Mouse (Mus musculus): ENCODE results near the gene Trip10. TPM values are rescaled to one million over a fixed set of nuclear protein-coding genes. Genes with fewer than 3 reads are reported as not detected.
A peak's percentile ranks its signal among the peaks of the same experiment; 100 is the strongest.

The Trip10 gene
- 23.5 and 23.9 TPM in 2 replicates for polyA plus RNA-seq (2016; fragmentation: Nextera tagmentation; extraction: Ambion mirVana)

DNA sequence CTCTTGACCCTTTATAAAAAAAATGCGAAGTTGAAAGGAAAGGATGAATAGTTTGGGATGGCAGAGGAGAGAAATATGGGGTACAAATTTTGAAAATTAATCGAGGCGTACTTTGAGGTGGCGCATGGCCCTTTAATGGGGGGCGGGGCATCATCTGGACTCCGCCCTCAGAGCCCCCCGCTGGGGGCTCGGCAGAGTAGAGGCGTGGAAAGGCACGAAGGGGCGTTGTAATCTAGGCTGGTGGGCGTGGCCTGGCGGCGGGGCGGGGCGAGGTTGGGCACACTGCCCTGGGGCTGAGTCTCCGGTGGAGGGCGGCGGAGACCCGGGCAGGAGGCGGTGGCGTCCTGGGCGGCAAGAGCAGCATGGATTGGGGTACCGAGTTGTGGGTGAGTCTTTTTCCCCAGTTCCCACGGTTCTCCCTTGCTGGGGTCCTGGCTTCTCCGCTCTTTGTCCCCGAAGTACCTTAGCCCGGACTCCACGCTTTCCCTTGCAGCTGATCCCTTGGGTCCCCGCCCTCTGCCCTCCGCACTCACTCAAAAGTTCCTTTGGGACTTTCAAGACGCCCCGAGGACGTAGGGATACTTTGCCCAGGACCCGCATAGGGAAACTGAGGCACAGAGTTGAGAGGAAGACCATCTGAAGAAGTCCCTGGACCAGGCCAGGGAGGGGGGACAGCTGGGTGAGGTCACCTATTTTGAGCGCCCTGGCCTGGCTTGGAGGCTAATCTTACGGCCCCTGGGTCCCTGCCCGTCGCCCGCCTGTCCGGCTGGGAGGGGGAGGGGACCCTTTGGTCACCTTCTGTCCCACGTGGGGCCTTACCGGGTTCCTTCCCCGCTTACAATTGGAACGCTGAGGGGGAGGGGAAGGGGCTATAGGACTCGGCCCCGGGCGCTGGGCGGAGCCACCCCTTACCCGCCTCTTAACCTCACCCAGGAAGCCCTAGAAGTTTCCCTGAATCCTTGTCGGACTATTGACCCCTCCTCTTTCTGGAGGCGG, at the start of gene Trip10:
Trip10 (plus strand) TSS at position 270 of the 996 bp plus-strand sequence.
- Histone ChIP-seq H3K36me3 (peaks cover 14% of the 10 kb centered on the region), H3K9me3 (replicated peaks) (no peaks in the 10 kb centered on the region), H3K27me3 (no peaks in the 10 kb centered on the region), H3K9ac (peak within 1 kb of the TSS; percentile 70), H3K4me2 (replicated peaks) (peak within 1 kb of the TSS; percentile 59), H3K4me1 (peaks cover 31% of the 10 kb centered on the region), H3K4me3 (peak within 1 kb of the TSS; percentile 54), H3K27ac (peak within 1 kb of the TSS; percentile 86)
- WGBS: under 1% methylated on average over 52 of the region's 52 CpGs
- ATAC-seq (ENCODE audit: low FRiP score): peak; percentile 1

DNA sequence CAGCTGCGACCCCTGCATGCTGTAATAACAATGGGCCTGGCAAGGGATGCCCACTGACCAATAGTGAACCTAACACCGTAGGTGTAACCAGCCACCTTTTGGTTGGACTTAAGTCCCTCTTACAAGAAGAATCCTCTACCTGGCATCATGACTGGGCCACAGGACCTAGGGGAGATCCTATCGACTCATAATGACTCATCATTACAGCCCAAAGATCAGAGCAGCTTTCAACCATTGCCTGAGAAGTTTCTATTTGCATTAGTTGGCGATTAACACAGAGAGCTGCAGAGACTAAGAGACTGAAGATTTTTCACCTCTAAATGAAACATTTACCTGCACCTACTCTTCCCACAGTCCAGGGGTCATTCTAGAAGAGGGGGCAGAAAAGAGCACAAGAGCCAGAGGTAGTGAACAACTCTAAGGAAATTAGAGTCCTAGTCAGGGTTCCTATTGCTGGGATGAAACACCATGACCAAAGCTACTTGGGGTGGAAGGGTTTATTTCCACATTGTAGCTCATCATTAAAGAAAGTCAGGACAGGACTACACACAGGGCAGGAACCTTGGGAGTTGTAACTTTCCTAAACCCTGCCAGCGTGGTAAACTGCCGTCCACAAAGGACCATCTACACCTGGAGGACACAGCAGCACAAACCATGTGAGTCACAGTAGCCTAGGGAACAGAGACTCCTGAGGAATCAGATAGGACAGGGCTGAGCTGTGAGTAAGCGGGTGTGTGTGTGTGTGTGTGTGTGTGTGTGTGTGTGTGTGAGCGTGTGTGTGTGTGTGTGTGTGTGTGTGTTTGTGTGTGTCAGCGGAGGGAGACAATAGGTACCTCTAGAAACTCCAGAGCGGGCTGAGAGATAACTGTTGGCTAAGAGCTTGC, 47.2 kb upstream of the Trip10 start:
- no peaks in the 10 kb centered on the region for H3K36me3 ChIP-seq
- 86% methylated on average over 9 of the region's 10 CpGs for WGBS
- H3K4me1 ChIP-seq: no peaks in the 10 kb centered on the region
- no peak overlapping the region for H3K4me3 ChIP-seq
- ATAC-seq (ENCODE audit: low FRiP score): no peak
- H3K9ac ChIP-seq: no peak overlapping the region
- H3K4me2 ChIP-seq (replicated peaks): no peak overlapping the region
- H3K27me3 ChIP-seq: no peaks in the 10 kb centered on the region
- no peaks in the 10 kb centered on the region for H3K9me3 ChIP-seq (replicated peaks)
- no peak overlapping the region for H3K27ac ChIP-seq

DNA sequence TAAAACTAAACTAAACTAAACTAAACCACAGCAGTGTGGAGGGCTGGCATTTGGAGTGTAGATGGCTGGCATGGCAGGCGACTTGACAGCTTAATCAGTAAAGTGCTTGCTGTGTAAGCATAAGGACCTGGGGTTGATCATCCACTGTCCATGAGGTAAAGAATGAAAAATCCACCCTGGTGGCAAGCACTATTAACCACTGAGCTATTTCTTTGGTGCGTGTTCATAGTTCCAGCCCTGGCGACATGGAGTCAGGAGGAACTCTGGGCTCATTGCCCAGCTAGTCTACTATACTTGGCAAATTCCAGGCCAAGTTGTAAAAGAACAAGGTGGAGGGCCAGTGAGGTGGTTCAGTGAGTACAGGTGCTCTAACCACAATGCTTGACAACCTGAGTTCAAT, 41.3 kb upstream of the Trip10 start:
- Histone ChIP-seq H3K4me2 (replicated peaks) (no peak overlapping the region), H3K9me3 (replicated peaks) (no peaks in the 10 kb centered on the region), H3K4me3 (no peak overlapping the region), H3K4me1 (no peaks in the 10 kb centered on the region), H3K36me3 (no peaks in the 10 kb centered on the region), H3K27ac (no peak overlapping the region), H3K9ac (no peak overlapping the region), H3K27me3 (no peaks in the 10 kb centered on the region)
- WGBS: 94% methylated on average over 3 of the region's 3 CpGs
- ATAC-seq (ENCODE audit: low FRiP score): no peak

DNA sequence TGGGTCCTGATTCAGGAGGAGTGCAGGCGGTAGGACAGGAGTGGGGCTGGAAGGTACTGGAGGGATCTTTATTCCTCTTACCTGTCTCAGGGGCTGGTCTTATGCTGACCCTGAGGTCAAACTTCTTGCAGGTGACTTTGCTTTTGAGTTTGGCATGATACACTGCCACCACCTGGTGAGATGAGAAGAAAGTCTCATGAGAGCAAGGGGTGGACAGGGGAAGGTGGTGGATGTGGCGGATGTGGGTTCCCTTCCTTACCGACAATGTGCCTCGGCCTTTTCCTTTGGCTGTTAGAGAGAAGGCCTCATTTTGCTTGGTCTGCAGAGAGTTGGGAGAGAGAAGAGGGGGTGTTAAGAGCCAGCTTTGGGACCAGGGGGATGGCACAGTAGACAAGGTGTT, 39.9 kb upstream of the Trip10 start:
- H3K27me3 ChIP-seq: no peaks in the 10 kb centered on the region
- ATAC-seq (ENCODE audit: low FRiP score): no peak
- H3K9ac ChIP-seq: no peak overlapping the region

DNA sequence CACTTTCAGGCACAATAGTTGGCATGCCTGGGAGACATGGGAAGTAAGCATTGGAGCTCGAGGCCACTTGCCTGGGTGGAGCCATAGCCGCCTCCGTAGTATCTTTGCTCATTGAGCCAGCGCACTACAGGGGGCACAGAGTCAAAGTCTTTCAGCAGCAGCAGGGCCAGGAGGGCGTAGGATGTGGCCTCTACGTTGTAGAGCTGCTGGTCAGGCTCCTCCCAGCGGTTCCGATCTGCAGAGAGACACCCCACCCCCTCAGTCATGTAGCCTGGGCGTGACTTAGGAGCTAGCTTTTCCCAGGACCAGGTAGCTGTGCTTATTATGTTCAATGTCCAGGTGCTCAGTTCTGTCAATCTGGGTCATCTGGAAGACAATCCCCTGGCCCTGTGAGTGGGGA, 37.8 kb upstream of the Trip10 start:
- Histone ChIP-seq H3K27ac (no peak overlapping the region), H3K4me1 (no peaks in the 10 kb centered on the region), H3K9me3 (replicated peaks) (no peaks in the 10 kb centered on the region), H3K36me3 (no peaks in the 10 kb centered on the region), H3K9ac (no peak overlapping the region), H3K4me3 (no peak overlapping the region), H3K27me3 (no peaks in the 10 kb centered on the region), H3K4me2 (replicated peaks) (no peak overlapping the region)
- WGBS: 63% methylated on average over 9 of the region's 9 CpGs
- no peak for ATAC-seq (ENCODE audit: low FRiP score)

More for the DNA sequence above, 39.9 kb upstream of the Trip10 start:
- Histone ChIP-seq H3K4me1 (no peaks in the 10 kb centered on the region), H3K27ac (no peak overlapping the region), H3K9me3 (replicated peaks) (no peaks in the 10 kb centered on the region), H3K4me3 (no peak overlapping the region), H3K4me2 (replicated peaks) (no peak overlapping the region), H3K36me3 (no peaks in the 10 kb centered on the region)
- 63% methylated on average over 4 of the region's 4 CpGs for WGBS

DNA sequence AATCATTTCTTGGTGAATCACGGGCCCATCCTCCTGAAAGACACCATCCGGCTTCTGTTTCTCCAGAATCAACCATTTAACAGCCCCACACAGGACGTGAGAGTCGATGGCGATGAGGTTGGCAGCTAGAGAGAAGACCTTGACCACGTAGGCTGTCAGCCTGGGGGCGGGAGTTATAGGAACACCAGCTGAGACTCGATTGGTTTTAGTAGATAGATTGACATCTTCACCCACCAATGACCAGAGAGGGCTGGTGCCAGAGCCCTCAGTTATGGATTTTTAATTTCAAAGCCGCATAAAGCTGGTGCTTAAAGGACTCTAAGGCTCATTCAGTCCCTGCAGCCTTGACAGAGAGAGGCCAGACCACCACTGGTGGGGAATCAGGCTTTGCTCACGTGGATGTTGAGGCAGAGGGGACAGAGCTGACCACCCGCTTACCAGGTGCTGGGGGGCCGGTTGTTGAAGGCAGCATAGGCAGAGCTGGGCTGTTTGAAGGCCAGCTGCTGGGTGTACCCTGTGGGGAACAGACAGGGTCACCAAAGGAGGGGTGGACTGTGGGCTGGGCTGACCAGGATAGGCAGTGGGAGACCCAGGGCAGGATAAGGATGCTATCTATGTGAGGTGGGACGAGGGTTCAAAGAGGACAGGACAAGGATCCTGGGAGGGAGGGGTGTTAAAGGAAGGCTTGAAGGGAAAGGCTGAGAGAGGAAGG, 34.4 kb upstream of the Trip10 start:
- Histone ChIP-seq H3K27me3 (no peaks in the 10 kb centered on the region), H3K36me3 (no peaks in the 10 kb centered on the region), H3K4me1 (no peaks in the 10 kb centered on the region), H3K4me3 (peak overlapping the region; percentile 6; the same call in 1 of the 2 replicates), H3K9me3 (replicated peaks) (no peaks in the 10 kb centered on the region), H3K27ac (no peak overlapping the region), H3K4me2 (replicated peaks) (peak overlapping the region; percentile 22; the same call in 1 of the 2 replicates), H3K9ac (no peak overlapping the region)
- ATAC-seq (ENCODE audit: low FRiP score): peak; percentile 66
- WGBS: 48% methylated on average over 13 of the region's 13 CpGs

DNA sequence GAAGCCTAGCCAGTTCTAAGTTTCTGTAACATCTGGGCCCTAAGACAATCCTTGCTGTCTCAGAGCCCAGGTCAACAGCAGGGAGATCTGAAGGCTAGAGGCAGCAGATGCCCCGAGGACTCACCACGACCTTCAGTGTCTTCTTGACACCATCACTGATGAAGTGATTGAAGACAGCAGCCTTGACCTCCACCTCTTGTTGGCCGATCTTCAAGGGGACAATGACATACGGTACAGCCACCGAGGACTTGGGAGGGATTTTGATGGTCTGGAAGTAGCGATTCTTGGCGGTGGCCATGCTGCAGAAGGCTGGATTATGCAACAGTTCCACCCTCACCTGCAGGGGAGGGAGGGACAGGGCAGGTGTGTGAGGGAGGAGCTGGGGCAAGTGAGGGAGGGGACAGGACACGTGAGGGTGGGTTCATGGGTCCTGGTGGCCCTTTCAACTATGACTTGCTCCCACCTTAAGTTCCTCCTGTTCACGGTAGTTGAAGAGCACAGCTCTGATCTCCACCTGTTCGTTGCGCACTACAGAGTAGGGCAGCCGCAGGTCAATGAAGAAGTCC, 30.8 kb upstream of the Trip10 start:
- no peak for ATAC-seq (ENCODE audit: low FRiP score)
- Histone ChIP-seq H3K4me2 (replicated peaks) (no peak overlapping the region), H3K27me3 (no peaks in the 10 kb centered on the region), H3K27ac (no peak overlapping the region), H3K9me3 (replicated peaks) (no peaks in the 10 kb centered on the region), H3K4me1 (no peaks in the 10 kb centered on the region), H3K4me3 (no peak overlapping the region), H3K36me3 (no peaks in the 10 kb centered on the region), H3K9ac (no peak overlapping the region)
- WGBS: 70% methylated on average over 12 of the region's 12 CpGs

DNA sequence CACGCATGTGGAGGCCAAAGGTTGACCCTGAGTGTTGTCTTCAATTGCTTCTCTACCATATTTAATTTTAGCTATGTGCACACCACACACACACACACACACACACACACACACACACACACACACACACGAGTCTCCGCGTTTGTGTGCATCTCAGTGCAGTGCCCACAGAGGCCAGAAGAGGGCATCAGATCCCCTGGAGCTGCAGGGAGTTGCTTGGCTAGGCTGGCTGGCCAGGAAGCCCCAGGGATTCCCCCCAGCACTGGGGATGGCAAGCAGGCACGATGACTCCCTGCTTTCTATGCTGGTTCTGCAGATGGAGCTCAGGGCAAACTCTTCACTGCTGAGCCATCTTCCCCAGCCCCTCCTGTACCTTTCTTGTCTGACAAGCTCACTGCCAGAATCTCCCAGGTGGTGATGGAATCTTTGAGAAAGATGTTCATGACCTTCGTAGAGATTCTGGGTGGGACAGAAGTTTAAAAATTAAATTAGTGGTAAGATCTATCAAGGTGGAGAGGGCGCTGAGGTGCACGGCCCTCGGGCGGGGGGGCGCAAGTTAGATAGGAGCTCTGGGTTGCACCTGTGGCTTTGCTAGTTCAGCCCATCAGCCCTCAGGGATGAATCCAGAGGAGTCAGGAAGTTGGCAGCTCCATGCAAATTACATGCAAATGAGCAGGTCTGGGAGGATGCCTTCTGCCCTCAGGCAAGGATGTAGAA, 29.9 kb upstream of the Trip10 start:
- H3K27me3 ChIP-seq: peaks cover 3% of the 10 kb centered on the region; the same call in 1 of the 2 replicates
- no peaks in the 10 kb centered on the region for H3K9me3 ChIP-seq (replicated peaks)
- H3K4me1 ChIP-seq: no peaks in the 10 kb centered on the region
- no peak overlapping the region for H3K4me2 ChIP-seq (replicated peaks)
- no peak overlapping the region for H3K9ac ChIP-seq
- H3K36me3 ChIP-seq: no peaks in the 10 kb centered on the region
- WGBS: 17% methylated on average over 11 of the region's 11 CpGs
- ATAC-seq (ENCODE audit: low FRiP score): no peak
- H3K4me3 ChIP-seq: no peak overlapping the region
- H3K27ac ChIP-seq: no peak overlapping the region

DNA sequence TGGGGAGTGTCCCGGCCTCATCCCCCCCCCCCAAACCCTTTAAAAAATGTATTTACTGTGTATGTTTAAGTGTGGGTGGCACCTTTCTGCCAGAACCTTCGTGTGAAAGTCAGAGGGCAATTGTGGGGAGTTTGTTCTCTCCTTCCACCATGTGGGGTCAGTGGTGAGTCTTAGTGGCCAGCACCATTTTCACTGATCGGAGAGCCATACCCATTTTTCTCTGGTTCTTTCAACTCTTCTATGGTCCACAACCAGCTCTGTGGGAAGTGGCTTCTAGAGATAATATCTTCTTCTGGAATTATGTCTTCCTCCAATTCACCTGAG, 29.4 kb upstream of the Trip10 start:
- no peaks in the 10 kb centered on the region for H3K36me3 ChIP-seq
- no peak overlapping the region for H3K27ac ChIP-seq
- no peaks in the 10 kb centered on the region for H3K9me3 ChIP-seq (replicated peaks)
- H3K4me2 ChIP-seq (replicated peaks): no peak overlapping the region
- no peak overlapping the region for H3K4me3 ChIP-seq
- 12% methylated on average over 3 of the region's 3 CpGs for WGBS
- peaks cover 3% of the 10 kb centered on the region; the same call in 1 of the 2 replicates for H3K27me3 ChIP-seq
- no peak overlapping the region for H3K9ac ChIP-seq
- no peaks in the 10 kb centered on the region for H3K4me1 ChIP-seq
- ATAC-seq (ENCODE audit: low FRiP score): no peak

DNA sequence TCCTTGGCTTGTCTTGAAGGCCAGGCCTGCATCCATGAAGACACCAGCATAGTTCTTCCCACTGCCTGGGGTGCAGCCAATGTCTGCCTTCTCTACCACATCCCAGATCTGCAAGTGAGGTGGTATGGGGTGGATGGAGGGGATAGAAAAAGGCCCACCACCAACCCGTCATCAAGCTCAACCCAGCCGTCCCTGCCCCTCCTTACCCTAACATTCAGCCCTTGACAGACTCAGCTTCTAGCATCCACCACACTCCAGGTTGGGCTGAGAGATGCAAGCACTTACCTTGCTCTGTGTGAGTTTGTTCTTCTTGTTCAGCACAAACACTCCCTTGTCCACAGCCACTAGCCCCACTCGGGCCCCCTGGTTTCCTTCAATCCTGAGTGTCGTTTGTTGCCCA, 27.3 kb upstream of the Trip10 start:
- 79% methylated on average over 4 of the region's 4 CpGs for WGBS
- H3K36me3 ChIP-seq: no peaks in the 10 kb centered on the region
- no peak overlapping the region for H3K4me2 ChIP-seq (replicated peaks)
- H3K27ac ChIP-seq: no peak overlapping the region
- peaks cover 3% of the 10 kb centered on the region; the same call in 1 of the 2 replicates for H3K27me3 ChIP-seq
- H3K9me3 ChIP-seq (replicated peaks): no peaks in the 10 kb centered on the region
- H3K4me3 ChIP-seq: no peak overlapping the region
- ATAC-seq (ENCODE audit: low FRiP score): no peak
- H3K9ac ChIP-seq: no peak overlapping the region
- no peaks in the 10 kb centered on the region for H3K4me1 ChIP-seq

DNA sequence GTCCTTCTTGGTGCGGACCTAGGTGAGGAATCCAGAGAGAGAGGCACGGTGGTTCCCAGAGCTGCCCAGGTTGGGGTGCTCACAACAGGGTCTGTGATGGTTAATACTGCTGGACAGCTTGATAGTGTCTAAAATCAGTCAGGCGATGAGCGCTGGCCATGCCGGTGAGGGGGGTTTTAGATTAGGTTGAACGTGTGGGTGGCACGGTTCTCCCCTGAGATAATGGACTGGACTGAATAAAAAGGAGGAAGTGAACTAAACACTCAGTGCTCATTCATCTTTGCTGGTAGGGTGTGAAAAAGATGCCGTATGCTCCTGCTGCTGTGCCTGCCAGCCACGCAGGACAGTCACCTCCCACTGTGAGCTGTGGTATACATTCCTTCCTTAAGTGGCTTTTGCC, 25.9 kb upstream of the Trip10 start:
- H3K27ac ChIP-seq: no peak overlapping the region
- H3K4me3 ChIP-seq: no peak overlapping the region
- no peak overlapping the region for H3K4me2 ChIP-seq (replicated peaks)
- peaks cover 3% of the 10 kb centered on the region; the same call in 1 of the 2 replicates for H3K27me3 ChIP-seq
- H3K36me3 ChIP-seq: no peaks in the 10 kb centered on the region
- 77% methylated on average over 9 of the region's 9 CpGs for WGBS
- H3K4me1 ChIP-seq: no peaks in the 10 kb centered on the region
- no peaks in the 10 kb centered on the region for H3K9me3 ChIP-seq (replicated peaks)
- no peak for ATAC-seq (ENCODE audit: low FRiP score)
- no peak overlapping the region for H3K9ac ChIP-seq
